Mouse (Mus musculus): Measurements from ENCODE around the gene Smc5. TPM values are rescaled to one million over a fixed set of nuclear protein-coding genes. Genes with fewer than 3 reads are reported as not detected.

The Smc5 gene
- 10 to 100 TPM; 31.0 to 34.4 TPM for polyA plus RNA-seq (2017; shearing (Covaris generic))

GRCm38 (mm10) chr19:23273355-23274053 is at the start of gene Smc5:
TSS of gene Smc5 (minus strand) at chr19:23273897.

Other genes with a start within 250 kb of the Smc5 start
- 1 to 10 TPM; 2.6 to 6.5 TPM for gene Klf9, start 132.7 kb downstream of the Smc5 start, polyA plus RNA-seq (2017; shearing (Covaris generic))
- gene Mamdc2, start 174.5 kb upstream of the Smc5 start, polyA plus RNA-seq (2017; shearing (Covaris generic)), result under 1 TPM; 0.15 to 0.17 TPM